Mouse (Mus musculus): Measurements from ENCODE around the gene Rpl27a. TPM values are rescaled to one million over a fixed set of nuclear protein-coding genes. Genes with fewer than 3 reads are reported as not detected.

Rpl27a gene
- polyA plus RNA-seq, 1 experiment = 640 TPM

GRCm38 (mm10) chr7:109563775-109564362 lies 44.9 kb downstream of the Rpl27a start:
- Histone ChIP-seq H3K36me3 (ENCODE audit: control insufficient read depth, insufficient read depth, low read length, poor library complexity, severe bottlenecking) (no peaks in the 10 kb centered on the region), H3K27ac (ENCODE audit: insufficient read depth, low read length) (no peak overlapping the region), H3K4me3 (ENCODE audit: low read depth, low read length) (no peak overlapping the region), H3K4me1 (ENCODE audit: control insufficient read depth, insufficient read depth, low read length) (no peaks in the 10 kb centered on the region), H3K9ac (ENCODE audit: low read depth, poor library complexity, severe bottlenecking) (no peak overlapping the region), H3K27me3 (ENCODE audit: control insufficient read depth, insufficient read depth, low read length, poor library complexity, severe bottlenecking) (no peaks in the 10 kb centered on the region), H3K9me3 (replicated peaks; ENCODE audit: control insufficient read depth, insufficient read depth, low read length, poor library complexity, severe bottlenecking) (no peaks in the 10 kb centered on the region)
- no peak for TF ChIP-seq CTCF (IDR thresholded peaks at IDR 0.05; ENCODE audit: low read depth, low read length)
- no peak for TF ChIP-seq POLR2A (IDR thresholded peaks at IDR 0.05; ENCODE audit: insufficient read depth, low read length)
- no peak for TF ChIP-seq EP300 (IDR thresholded peaks at IDR 0.05; ENCODE audit: insufficient read depth, low read depth, low read length)

- Histone ChIP-seq H3K9ac (ENCODE audit: low read depth, poor library complexity, severe bottlenecking) (no peak overlapping the region), H3K27ac (ENCODE audit: insufficient read depth, low read length) (no peak overlapping the region), H3K27me3 (ENCODE audit: control insufficient read depth, insufficient read depth, low read length, poor library complexity, severe bottlenecking) (no peaks in the 10 kb centered on the region), H3K4me3 (ENCODE audit: low read depth, low read length) (no peak overlapping the region), H3K9me3 (replicated peaks; ENCODE audit: control insufficient read depth, insufficient read depth, low read length, poor library complexity, severe bottlenecking) (no peaks in the 10 kb centered on the region), H3K4me1 (ENCODE audit: control insufficient read depth, insufficient read depth, low read length) (no peaks in the 10 kb centered on the region), H3K36me3 (ENCODE audit: control insufficient read depth, insufficient read depth, low read length, poor library complexity, severe bottlenecking) (no peaks in the 10 kb centered on the region)
- TF ChIP-seq EP300 (IDR thresholded peaks at IDR 0.05; ENCODE audit: insufficient read depth, low read depth, low read length) = no peak
These were observed 47.4 kb downstream of the Rpl27a start for GRCm38 (mm10) chr7:109566327-109566726.

- no peak overlapping the region for H3K27ac ChIP-seq (ENCODE audit: insufficient read depth, low read length)
- no peak overlapping the region for H3K4me3 ChIP-seq (ENCODE audit: low read depth, low read length)
- no peak overlapping the region for H3K9ac ChIP-seq (ENCODE audit: low read depth, poor library complexity, severe bottlenecking)
- no peaks in the 10 kb centered on the region for H3K9me3 ChIP-seq (replicated peaks; ENCODE audit: control insufficient read depth, insufficient read depth, low read length, poor library complexity, severe bottlenecking)
- H3K27me3 ChIP-seq (ENCODE audit: control insufficient read depth, insufficient read depth, low read length, poor library complexity, severe bottlenecking) = no peaks in the 10 kb centered on the region
- no peak for TF ChIP-seq POLR2A (IDR thresholded peaks at IDR 0.05; ENCODE audit: insufficient read depth, low read length)
- TF ChIP-seq EP300 (IDR thresholded peaks at IDR 0.05; ENCODE audit: insufficient read depth, low read depth, low read length) = no peak
- no peak for TF ChIP-seq CTCF (IDR thresholded peaks at IDR 0.05; ENCODE audit: low read depth, low read length)
- H3K36me3 ChIP-seq (ENCODE audit: control insufficient read depth, insufficient read depth, low read length, poor library complexity, severe bottlenecking) = no peaks in the 10 kb centered on the region
- H3K4me1 ChIP-seq (ENCODE audit: control insufficient read depth, insufficient read depth, low read length) = no peaks in the 10 kb centered on the region
These were observed 48.2 kb downstream of the Rpl27a start for GRCm38 (mm10) chr7:109566841-109567768.

- H3K4me3 ChIP-seq (ENCODE audit: low read depth, low read length) = no peak overlapping the region
- no peak for TF ChIP-seq POLR2A (IDR thresholded peaks at IDR 0.05; ENCODE audit: insufficient read depth, low read length)
- no peaks in the 10 kb centered on the region for H3K36me3 ChIP-seq (ENCODE audit: control insufficient read depth, insufficient read depth, low read length, poor library complexity, severe bottlenecking)
- H3K9ac ChIP-seq (ENCODE audit: low read depth, poor library complexity, severe bottlenecking) = no peak overlapping the region
- no peaks in the 10 kb centered on the region for H3K27me3 ChIP-seq (ENCODE audit: control insufficient read depth, insufficient read depth, low read length, poor library complexity, severe bottlenecking)
- H3K27ac ChIP-seq (ENCODE audit: insufficient read depth, low read length) = no peak overlapping the region
- no peaks in the 10 kb centered on the region for H3K9me3 ChIP-seq (replicated peaks; ENCODE audit: control insufficient read depth, insufficient read depth, low read length, poor library complexity, severe bottlenecking)
- H3K4me1 ChIP-seq (ENCODE audit: control insufficient read depth, insufficient read depth, low read length) = no peaks in the 10 kb centered on the region
These were observed 49.5 kb downstream of the Rpl27a start for GRCm38 (mm10) chr7:109568391-109568892.

Other genes starting within 250 kb of the Rpl27a start
- gene Stk33, start 80.1 kb upstream of the Rpl27a start, polyA plus RNA-seq (2011; ENCODE audit: insufficient read depth, insufficient read length, low read depth, missing spikeins) = 0.48 TPM in 1 of 2 replicates, not detected in the other
- 0.30 and 0.63 TPM in 2 replicates for gene Trim66, start 11.0 kb upstream of the Rpl27a start, polyA plus RNA-seq (2011; ENCODE audit: insufficient read depth, insufficient read length, low read depth, missing spikeins)
- gene St5, start 184.5 kb downstream of the Rpl27a start, polyA plus RNA-seq (2011; ENCODE audit: insufficient read depth, insufficient read length, low read depth, missing spikeins) = 36.7 and 42.2 TPM in 2 replicates
- gene Akip1, start 184.5 kb downstream of the Rpl27a start, polyA plus RNA-seq (2011; ENCODE audit: insufficient read depth, insufficient read length, low read depth, missing spikeins) = 21.5 and 25.1 TPM in 2 replicates
- not detected in 2 replicates for gene BC051019, start 204.7 kb downstream of the Rpl27a start, polyA plus RNA-seq (2011; ENCODE audit: insufficient read depth, insufficient read length, low read depth, missing spikeins)
- gene Ascl3, start 212.6 kb downstream of the Rpl27a start, polyA plus RNA-seq (2011; ENCODE audit: insufficient read depth, insufficient read length, low read depth, missing spikeins) = not detected in 2 replicates
- gene Tmem9b, start 233.7 kb downstream of the Rpl27a start, polyA plus RNA-seq (2011; ENCODE audit: insufficient read depth, insufficient read length, low read depth, missing spikeins) = 13.8 and 14.5 TPM in 2 replicates